Mouse (Mus musculus) megakaryocyte, embryonic 14.5 days (primary cell): ENCODE data around the gene Plcb4. TPM values are rescaled to one million over a fixed set of nuclear protein-coding genes. Genes with fewer than 3 reads are reported as not detected.

Source experiments
- H3K27me3 ChIP-seq: replicated peaks from 2 replicates; pipeline ENCODE3; 2012; ENCODE audit warnings: inconsistent platforms
- H3K36me3 ChIP-seq: replicated peaks from 2 replicates; pipeline ENCODE3; 2012; ENCODE audit warnings: low read length, inconsistent platforms, mixed read lengths
- H3K4me1 ChIP-seq: 2 replicates; pipeline ENCODE4 v1.6.1; 2012; ENCODE audit warnings: inconsistent platforms
- H3K4me3 ChIP-seq: replicated peaks from 2 replicates; pipeline ENCODE3; 2012; ENCODE audit warnings: moderate library complexity, mild to moderate bottlenecking, inconsistent platforms
- H3K9me3 ChIP-seq: 2 replicates; pipeline ENCODE4 v1.6.1; 2012; ENCODE audit warnings: inconsistent platforms
- FLI1 ChIP-seq: IDR thresholded peaks from 2 replicates; pipeline ENCODE4 v1.6.1; 2012; ENCODE audit warnings: low read length, inconsistent platforms, mixed read lengths
- GATA1 ChIP-seq: IDR thresholded peaks from 3 replicates; pipeline ENCODE4 v1.6.1; 2012; ENCODE audit warnings: mixed read lengths, low read length, inconsistent platforms, borderline replicate concordance
- polyA plus RNA-seq: library from polyadenylated mRNA; stranded (reverse); fragments of >175 nt; gene quantifications from 2 replicates; pipeline ENCODE4 v1.2.3, GENCODE M21; 2012; ENCODE audit warnings: low replicate concordance; ENCODE audit not compliant: insufficient read depth

Gene Plcb4
- polyA plus RNA-seq, 1 experiment = 5.4 TPM

- H3K27me3 ChIP-seq = no peaks in the 10 kb centered on the region
- peaks cover 5% of the 10 kb centered on the region for H3K36me3 ChIP-seq
- no peak for TF ChIP-seq GATA1
- TF ChIP-seq FLI1 = no peak
- H3K4me3 ChIP-seq = no peak overlapping the region
- no peaks in the 10 kb centered on the region for H3K9me3 ChIP-seq
- H3K4me1 ChIP-seq = peaks cover 63% of the 10 kb centered on the region
Observed at GRCm38 (mm10) chr2:135875549-135875948, 216.7 kb downstream of the Plcb4 start.

- H3K36me3 ChIP-seq = peaks cover 8% of the 10 kb centered on the region
- H3K4me3 ChIP-seq = no peak overlapping the region
- TF ChIP-seq GATA1 (no peak), FLI1 (no peak)
- no peaks in the 10 kb centered on the region for H3K9me3 ChIP-seq
- peaks cover 73% of the 10 kb centered on the region for H3K4me1 ChIP-seq
- no peaks in the 10 kb centered on the region for H3K27me3 ChIP-seq
Observed at GRCm38 (mm10) chr2:135879356-135879755, 220.5 kb downstream of the Plcb4 start.

- Histone ChIP-seq H3K4me3 (no peak overlapping the region), H3K4me1 (peaks cover 72% of the 10 kb centered on the region), H3K9me3 (no peaks in the 10 kb centered on the region), H3K36me3 (peaks cover 12% of the 10 kb centered on the region), H3K27me3 (no peaks in the 10 kb centered on the region)
- TF ChIP-seq GATA1 (no peak), FLI1 (no peak)
Observed at GRCm38 (mm10) chr2:135880269-135880760, 221.5 kb downstream of the Plcb4 start.

- no peaks in the 10 kb centered on the region for H3K27me3 ChIP-seq
- H3K4me1 ChIP-seq = peaks cover 78% of the 10 kb centered on the region
- TF ChIP-seq GATA1 = no peak
- peaks cover 6% of the 10 kb centered on the region for H3K36me3 ChIP-seq
- H3K4me3 ChIP-seq = no peak overlapping the region
- H3K9me3 ChIP-seq = no peaks in the 10 kb centered on the region
Observed at GRCm38 (mm10) chr2:135883359-135883758, 224.5 kb downstream of the Plcb4 start.

- H3K4me1 ChIP-seq = peaks cover 72% of the 10 kb centered on the region
- H3K9me3 ChIP-seq = no peaks in the 10 kb centered on the region
- H3K4me3 ChIP-seq = no peak overlapping the region
- H3K36me3 ChIP-seq = peaks cover 6% of the 10 kb centered on the region
- no peak for TF ChIP-seq GATA1
- no peak for TF ChIP-seq FLI1
- no peaks in the 10 kb centered on the region for H3K27me3 ChIP-seq
Observed at GRCm38 (mm10) chr2:135884534-135885180, 225.8 kb downstream of the Plcb4 start.

GRCm38 (mm10) chr2:135885607-135886006 is 226.8 kb downstream of the Plcb4 start:
- Histone ChIP-seq H3K9me3 (no peaks in the 10 kb centered on the region), H3K4me3 (no peak overlapping the region), H3K27me3 (no peaks in the 10 kb centered on the region), H3K4me1 (peaks cover 62% of the 10 kb centered on the region), H3K36me3 (peaks cover 6% of the 10 kb centered on the region)
- TF ChIP-seq GATA1 = no peak
- TF ChIP-seq FLI1 = no peak

GRCm38 (mm10) chr2:135886081-135886679 is 227.4 kb downstream of the Plcb4 start:
- no peaks in the 10 kb centered on the region for H3K27me3 ChIP-seq
- H3K9me3 ChIP-seq = no peaks in the 10 kb centered on the region
- TF ChIP-seq GATA1 (no peak), FLI1 (no peak)
- peaks cover 6% of the 10 kb centered on the region for H3K36me3 ChIP-seq
- H3K4me1 ChIP-seq = peaks cover 65% of the 10 kb centered on the region
- H3K4me3 ChIP-seq = no peak overlapping the region

- Histone ChIP-seq H3K27me3 (no peaks in the 10 kb centered on the region), H3K36me3 (peaks cover 6% of the 10 kb centered on the region), H3K4me1 (peaks cover 60% of the 10 kb centered on the region), H3K4me3 (no peak overlapping the region), H3K9me3 (no peaks in the 10 kb centered on the region)
- TF ChIP-seq FLI1 (no peak), GATA1 (no peak)
Observed at GRCm38 (mm10) chr2:135887805-135888204, 229.0 kb downstream of the Plcb4 start.

- Histone ChIP-seq H3K27me3 (no peaks in the 10 kb centered on the region), H3K9me3 (no peaks in the 10 kb centered on the region), H3K4me1 (peaks cover 60% of the 10 kb centered on the region), H3K36me3 (peaks cover 4% of the 10 kb centered on the region), H3K4me3 (no peak overlapping the region)
- TF ChIP-seq FLI1 (no peak), GATA1 (no peak)
Observed at GRCm38 (mm10) chr2:135888206-135888605, 229.4 kb downstream of the Plcb4 start.

- Histone ChIP-seq H3K36me3 (peaks cover 4% of the 10 kb centered on the region), H3K4me1 (peaks cover 63% of the 10 kb centered on the region), H3K4me3 (no peak overlapping the region), H3K9me3 (no peaks in the 10 kb centered on the region), H3K27me3 (no peaks in the 10 kb centered on the region)
- TF ChIP-seq GATA1 = no peak
- no peak for TF ChIP-seq FLI1
Observed at GRCm38 (mm10) chr2:135888767-135889166, 230.0 kb downstream of the Plcb4 start.
